Mouse (Mus musculus) gastrocnemius, adult 2 months (tissue): ENCODE data around the gene Tnrc18. TPM values are rescaled to one million over a fixed set of nuclear protein-coding genes. Genes with fewer than 3 reads are reported as not detected.
A peak's percentile ranks its signal among the peaks of the same experiment; 100 is the strongest.
"Not testable (repeated sequence)": the region's sequence is repeated elsewhere in the genome, so short reads cannot be mapped to it uniquely, and the experiment has no call there.

Source experiments
- DNase-seq: peaks from one replicate; pipeline ENCODE4 v3.0.0; 2022
- H3K27ac ChIP-seq: fragments of 200-600 bp; 2 replicates; pipeline ENCODE4 v1.8.1; 2022; ENCODE audit warnings: mild to moderate bottlenecking
- H3K4me3 ChIP-seq: fragments of 200-600 bp; 2 replicates; pipeline ENCODE4 v1.8.1; 2022; ENCODE audit warnings: mild to moderate bottlenecking, moderate library complexity
- CTCF ChIP-seq: fragments of 200-600 bp; IDR thresholded peaks from 2 replicates; pipeline ENCODE4 v1.8.1; 2022; ENCODE audit warnings: antibody characterized with exemption, mild to moderate bottlenecking, moderate library complexity
- intact Hi-C: fragments of 180-260 bp; cut with DNase I; formaldehyde crosslinking; loops from one replicate; pipeline ENCODE4 v1.15.1; 2025
- total RNA-seq, 2 experiments: library from RNA; stranded (reverse); gene quantifications; 2 replicates each; pipeline ENCODE4 v1.2.3; 2021

Tnrc18 gene
- total RNA-seq, 2 experiments from 2014 or later, result 31.5 to 32.0 TPM

DNA sequence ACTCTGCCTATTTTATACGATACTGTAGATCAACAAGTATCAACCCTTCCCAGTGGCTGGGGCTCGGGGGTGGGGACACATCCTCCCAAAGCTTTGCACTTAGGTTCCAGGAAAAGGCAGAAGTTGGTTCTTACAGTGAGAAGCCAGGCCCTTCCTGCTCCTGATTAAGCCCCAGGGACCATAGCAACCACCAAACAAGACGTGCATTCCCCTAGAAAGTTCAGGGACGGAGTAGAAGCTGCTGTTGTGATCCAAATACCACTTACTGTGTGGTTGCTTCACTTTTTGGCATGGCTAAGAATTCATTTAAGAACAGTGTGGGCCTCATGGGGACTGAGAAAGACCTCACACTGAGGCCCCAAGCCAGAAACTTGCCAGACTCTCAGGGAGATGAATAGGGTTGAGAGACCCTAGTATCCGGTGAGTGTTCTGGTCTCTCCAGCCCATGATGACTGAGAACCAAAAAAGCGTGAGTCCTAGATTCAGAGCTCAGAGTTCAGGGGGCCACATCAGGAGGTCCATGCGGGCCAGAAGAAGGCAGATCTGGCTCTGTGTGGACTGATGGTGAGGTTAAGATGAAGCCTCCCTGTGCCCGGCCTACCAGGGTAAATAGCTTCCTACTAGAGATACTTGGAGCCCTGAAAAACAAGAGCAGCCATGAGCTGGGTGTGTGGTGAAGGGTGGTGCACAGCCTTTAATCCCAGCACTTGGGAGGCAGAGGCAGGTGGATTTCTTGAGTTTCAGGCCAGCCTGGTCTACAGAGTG, 24.1 kb upstream of the Tnrc18 start:
- H3K27ac ChIP-seq, result peak overlapping the region; percentile 53
- DNase-seq, result no peak

DNA sequence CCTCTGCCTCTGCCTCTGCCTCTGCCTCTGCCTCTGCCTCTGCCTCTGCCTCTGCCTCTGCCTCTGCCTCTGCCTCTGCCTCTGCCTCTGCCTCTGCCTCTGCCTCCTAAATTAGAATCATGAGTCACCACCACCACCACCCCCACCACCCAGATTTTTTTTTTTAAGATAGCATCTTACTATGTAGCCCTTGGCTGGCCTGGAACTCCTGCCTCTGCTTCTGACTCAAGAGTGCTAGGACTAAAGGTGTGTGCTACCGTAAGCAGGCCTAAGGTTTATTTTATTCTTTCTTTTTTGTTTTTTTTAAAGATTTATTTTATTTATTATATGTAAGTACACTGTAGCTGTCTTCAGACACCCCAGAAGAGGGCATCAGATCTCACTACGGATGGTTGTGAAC, 20.0 kb upstream of the Tnrc18 start:
- H3K4me3 ChIP-seq, H3K27ac ChIP-seq, intact Hi-C loops, DNase-seq: not testable (repeated sequence)

More for the DNA sequence above, 24.1 kb upstream of the Tnrc18 start:
- TF ChIP-seq CTCF, result no peak
- intact Hi-C loops, result loop anchor here (2.0 kb wide), 1 partner anchor 75 kb away; no protein-coding TSS in a partner anchor
- no peak overlapping the region for H3K4me3 ChIP-seq

DNA sequence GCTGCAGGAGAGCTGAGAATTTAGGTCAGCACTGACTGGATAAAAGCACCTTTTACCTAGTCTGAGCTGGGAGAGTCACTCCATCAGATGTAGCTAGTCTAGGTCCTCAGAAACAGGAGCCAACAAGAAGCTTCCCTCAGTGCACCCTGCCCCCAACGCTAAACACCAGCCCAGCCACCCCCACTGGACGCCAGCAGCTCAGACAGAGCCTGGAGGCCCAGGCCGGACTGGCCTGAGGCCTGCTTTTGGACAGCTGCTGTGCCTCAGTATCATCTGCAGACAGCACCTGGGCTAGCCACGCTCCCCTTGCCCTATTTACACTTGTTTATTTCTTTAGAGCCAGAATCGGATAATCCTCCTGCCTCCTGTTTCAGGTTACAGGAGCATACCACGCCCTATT, 19.4 kb upstream of the Tnrc18 start:
- no peak for TF ChIP-seq CTCF
- Histone ChIP-seq H3K27ac (no peak overlapping the region), H3K4me3 (no peak overlapping the region)
- intact Hi-C loops, result no loop called here
- peak; percentile 36 for DNase-seq

DNA sequence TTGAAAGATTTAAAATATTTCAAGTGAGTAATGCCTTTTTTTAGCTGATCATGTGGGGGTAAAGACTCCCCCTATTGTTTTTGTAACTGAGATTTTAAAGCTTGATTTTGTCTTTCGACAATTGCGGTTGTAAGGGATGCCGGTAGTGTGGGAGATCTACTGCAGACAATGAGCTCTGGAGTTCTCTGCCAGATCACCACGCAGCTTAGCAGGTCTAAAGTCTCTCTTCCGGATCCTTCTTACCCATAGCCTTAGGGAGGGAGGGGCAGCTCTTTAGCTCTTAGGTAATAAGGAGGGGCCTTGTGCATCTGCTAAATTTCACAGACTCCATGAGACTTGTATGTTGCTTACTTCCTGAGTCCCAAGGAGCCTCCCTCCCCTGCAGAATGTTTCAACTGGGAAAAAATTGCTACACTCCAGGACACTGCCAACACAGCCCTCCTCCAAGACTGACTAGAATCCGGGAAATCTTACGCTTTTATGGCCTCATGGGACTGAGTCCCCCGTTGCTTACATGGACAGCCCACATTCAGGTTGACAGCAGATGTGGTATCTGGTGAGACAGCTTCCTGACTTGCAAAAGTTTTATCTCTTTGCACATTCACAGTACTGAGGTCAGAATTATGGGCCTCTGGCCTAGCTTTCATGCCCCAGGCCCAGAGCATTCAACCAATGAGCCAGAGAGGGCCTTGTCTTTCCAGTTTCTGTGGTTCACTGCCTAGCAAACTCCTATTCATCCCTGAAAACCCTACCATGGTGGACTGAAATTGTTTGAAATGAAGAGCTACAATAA, 16.4 kb upstream of the Tnrc18 start:
- no peak overlapping the region for H3K27ac ChIP-seq
- no peak overlapping the region for H3K4me3 ChIP-seq

DNA sequence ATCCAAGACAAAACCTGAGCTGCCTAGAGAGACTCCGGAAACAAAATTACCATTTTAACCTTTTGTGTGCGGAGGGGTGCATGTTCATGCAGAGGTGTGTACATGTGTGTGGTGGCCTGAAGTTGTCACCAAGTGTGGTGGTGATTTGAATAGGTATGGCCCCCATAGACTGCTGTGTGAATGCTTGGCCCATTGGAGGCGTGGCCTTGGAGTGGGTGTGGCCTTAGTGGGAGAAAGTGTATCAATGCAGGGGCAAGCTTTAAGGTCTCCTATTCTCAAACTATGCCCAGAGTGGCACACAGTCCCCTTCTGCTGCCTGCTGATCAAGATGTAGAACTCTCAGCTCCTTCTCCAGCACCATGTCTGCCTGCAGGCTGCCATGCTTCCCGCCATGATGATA, 8.7 kb upstream of the Tnrc18 start:
- intact Hi-C loops, result no loop called here
- no peak overlapping the region for H3K27ac ChIP-seq
- DNase-seq, result no peak
- no peak overlapping the region for H3K4me3 ChIP-seq
- no peak for TF ChIP-seq CTCF

More for the DNA sequence above, 16.4 kb upstream of the Tnrc18 start:
- DNase-seq, result no peak
- no peak for TF ChIP-seq CTCF
- intact Hi-C loops, result loop anchor here (5.0 kb wide), 1 partner anchor 38 kb away; no protein-coding TSS in a partner anchor

DNA sequence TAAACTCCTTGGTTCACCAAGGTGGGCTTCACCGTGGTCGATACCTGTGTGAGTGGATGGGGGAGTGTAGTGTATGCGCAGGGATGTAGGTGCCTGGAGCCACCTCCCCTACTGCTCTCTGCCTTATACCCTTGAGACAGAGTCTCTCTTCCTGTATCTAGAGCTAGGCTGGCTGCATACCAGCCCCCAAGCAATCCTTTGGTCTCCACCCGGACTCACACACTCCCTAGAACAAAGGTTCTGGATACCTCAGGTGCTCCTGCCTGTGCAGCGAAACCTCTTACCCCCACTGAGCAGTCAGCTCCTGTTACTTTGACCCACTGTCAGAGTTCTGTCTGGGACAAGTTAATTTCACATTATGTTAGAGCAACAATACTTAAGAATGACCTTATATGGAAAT, 8.2 kb upstream of the Tnrc18 start:
- Histone ChIP-seq H3K27ac (no peak overlapping the region; the same call in 1 of the 2 replicates), H3K4me3 (no peak overlapping the region)
- intact Hi-C loops, result no loop called here
- no peak for DNase-seq
- TF ChIP-seq CTCF, result no peak

DNA sequence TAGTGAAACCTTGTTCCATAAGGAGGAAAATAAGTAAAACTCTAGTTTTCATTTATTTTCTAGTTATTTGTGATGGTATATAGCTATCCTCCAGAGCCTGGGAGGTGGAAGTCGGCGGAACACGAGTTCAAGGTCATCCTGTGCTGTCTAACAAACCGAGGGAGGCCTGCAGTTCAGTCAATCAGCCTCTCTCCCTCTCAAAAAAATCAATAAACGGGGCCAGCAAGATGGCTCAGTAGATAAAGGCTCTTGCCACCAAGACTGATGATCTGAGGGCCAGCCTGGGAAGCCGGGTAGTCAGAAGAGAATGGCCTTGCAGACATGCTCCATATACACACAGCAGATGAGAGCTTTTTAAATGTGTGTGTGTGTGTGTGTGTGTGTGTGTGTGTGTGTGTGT, 6.6 kb upstream of the Tnrc18 start:
- peak overlapping the region; percentile 99 for H3K4me3 ChIP-seq
- peak overlapping the region; percentile 100 for H3K27ac ChIP-seq
- no peak for DNase-seq
- intact Hi-C loops, result loop anchor here (5.0 kb wide), 2 partner anchors 53 to 83 kb away; partner anchors contain the start of gene Actb
- TF ChIP-seq CTCF, result no peak

DNA sequence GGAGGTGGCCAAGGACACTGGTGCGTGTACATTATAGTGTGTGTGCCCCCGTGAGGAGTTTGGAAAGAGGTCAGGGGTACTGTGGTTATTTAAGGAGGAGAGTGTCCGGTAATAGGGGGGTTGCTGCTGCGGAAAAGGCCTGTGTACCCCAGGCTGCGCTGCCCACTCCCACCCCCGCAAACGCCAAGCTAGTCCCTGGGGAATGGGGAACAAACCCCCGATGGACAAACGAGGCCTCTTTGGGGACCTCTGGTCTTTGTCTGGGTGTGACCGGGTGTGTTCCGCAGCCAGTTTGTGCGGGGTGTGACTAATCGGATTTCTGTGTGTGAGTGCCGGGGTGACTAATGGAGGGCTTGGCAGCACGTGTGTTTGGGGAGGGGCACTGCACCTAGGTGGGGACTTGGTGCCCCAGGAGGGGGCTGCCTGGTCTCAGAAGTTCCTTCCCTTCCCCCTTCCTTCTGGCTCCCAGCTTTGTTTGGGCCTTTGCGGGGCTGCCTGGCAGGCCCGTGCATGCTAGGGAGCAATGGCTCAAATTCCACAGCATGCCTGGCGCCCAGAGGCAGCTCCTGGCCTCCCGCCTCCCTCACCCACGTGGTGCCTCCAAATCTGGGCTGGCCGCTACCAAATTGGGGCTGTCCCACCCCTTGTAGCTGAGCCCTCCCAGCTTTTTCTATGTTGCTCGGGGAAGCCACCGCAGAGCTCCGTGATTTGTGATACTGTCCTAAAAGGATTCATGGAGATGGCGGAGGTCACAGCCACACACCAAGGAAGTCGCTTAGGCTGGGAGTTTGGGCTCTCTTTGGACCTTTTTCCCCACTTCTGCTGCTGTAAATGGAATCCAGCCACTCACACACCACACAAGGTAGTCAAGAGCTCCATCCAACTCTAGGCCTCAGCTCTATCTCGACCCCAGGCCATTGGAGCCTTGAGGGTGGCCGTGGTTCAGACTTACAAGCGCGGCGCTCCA, 5.9 kb upstream of the Tnrc18 start:
- peak; percentile 96 for DNase-seq
- H3K27ac ChIP-seq, result peak overlapping the region; percentile 100
- no peak for TF ChIP-seq CTCF
- intact Hi-C loops, result loop anchor here (2.0 to 5.0 kb wide), 3 partner anchors 54 to 107 kb away; partner anchors contain the start of gene Actb
- peak overlapping the region; percentile 99 for H3K4me3 ChIP-seq

DNA sequence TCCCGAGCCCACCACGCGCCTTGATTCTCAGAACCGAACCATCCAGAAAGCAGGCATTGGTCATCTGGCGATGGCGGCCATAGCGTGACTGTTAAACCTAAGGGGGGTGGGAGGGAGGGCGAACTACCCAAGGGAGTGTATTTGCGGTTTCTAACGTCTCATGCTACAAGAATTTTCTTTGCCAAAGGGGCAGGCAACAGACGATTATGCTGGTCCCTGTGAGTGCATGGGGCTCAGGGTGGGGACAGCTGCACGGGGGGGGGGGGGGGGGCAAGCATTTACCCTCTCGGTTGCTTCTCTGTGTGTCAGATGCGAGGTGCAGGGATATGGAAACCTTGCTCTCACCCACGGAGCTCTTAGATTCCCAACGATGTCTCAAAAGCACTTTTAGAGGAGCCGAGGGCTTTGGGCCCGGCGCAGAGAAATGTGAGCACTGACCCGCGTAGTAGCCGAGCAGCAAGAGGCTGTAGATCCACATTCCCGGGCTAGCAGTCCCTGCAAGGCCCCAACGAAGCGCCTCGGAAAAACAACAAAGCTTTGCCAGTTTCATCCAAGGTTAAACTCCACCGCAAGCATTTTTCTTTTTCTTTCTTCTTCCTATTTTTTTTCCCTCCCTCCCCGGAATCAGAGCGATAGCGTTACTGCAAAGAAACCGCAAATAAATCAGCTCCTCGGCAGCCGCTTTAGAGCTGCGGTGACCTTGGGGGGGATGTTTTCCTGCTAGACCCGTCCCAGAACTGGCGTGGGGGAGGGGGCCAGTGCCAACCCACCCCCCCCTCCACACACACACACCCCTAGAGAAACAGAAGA, 5.0 kb upstream of the Tnrc18 start:
- no peak for TF ChIP-seq CTCF
- peak; percentile 66 for DNase-seq
- peak overlapping the region; percentile 99 for H3K4me3 ChIP-seq
- intact Hi-C loops, result loop anchor here (2.0 to 5.0 kb wide), 3 partner anchors 55 to 108 kb away; partner anchors contain the start of gene Actb
- H3K27ac ChIP-seq, result peak overlapping the region; percentile 100

DNA sequence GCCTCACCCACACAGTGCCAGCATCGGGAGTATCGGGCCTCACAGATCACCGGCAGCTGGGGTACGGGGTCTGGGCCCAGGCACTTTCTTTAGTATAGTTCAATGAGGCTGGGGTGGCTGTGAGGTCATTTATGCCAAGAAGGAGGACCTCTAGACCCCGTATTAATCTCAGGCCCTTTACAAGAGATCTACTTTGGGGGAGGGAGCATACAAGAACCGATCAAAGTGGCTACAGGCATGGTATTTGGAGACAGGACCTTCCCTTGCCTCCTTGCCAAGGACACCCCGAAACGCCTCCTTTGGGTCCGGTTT, 4.5 kb upstream of the Tnrc18 start:
- intact Hi-C loops, result loop anchor here (2.0 to 5.0 kb wide), 3 partner anchors 55 to 109 kb away; partner anchors contain the start of gene Actb
- TF ChIP-seq CTCF, result no peak
- Histone ChIP-seq H3K4me3 (peak overlapping the region; percentile 99), H3K27ac (peak overlapping the region; percentile 100)
- DNase-seq, result no peak

DNA sequence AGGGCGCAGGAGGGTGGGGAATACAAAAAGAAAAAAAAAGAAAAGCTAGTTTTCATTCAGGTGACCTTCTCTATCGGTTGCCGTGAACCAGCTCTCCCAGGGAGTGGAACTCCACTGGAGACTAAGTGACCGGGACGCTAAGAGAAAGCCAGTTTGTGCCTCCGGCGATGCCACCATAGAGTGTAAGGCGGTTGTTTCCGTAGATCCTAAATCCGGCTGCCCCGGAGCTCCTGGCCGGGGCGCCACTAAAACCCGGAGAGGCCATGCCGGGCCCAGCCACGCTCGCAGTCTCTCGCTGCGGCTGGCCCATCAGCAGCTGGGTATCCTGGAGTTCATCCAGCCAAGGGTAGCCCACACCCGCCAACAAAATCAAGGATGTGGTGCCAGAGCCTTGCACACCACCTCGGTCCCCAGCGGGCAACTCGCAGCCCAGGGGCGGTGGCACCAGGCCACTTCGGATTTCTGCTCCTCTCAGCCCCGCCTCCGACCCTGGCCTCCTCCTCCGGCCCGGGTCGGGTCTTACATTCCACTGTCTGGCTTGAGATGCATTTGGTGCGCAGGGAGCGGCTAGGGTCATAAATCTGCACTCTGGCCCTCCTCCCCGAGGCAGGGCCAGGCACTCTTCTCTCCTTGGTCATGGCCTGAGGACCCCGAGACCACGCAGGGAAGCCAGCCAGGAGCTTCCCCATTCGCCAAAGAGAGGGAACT, 4.0 kb upstream of the Tnrc18 start:
- peak overlapping the region; percentile 100 for H3K27ac ChIP-seq
- DNase-seq, result peak; percentile 98
- TF ChIP-seq CTCF, result no peak
- intact Hi-C loops, result loop anchor here (5.0 kb wide), 2 partner anchors 56 to 86 kb away; partner anchors contain the start of gene Actb
- H3K4me3 ChIP-seq, result peak overlapping the region; percentile 99
